Mouse (Mus musculus): ENCODE results near the gene Crp. TPM values are rescaled to one million over a fixed set of nuclear protein-coding genes. Genes with fewer than 3 reads are reported as not detected.

The Crp gene
- polyA plus RNA-seq, 1 experiment = not detected

- H3K27me3 ChIP-seq (ENCODE audit: control insufficient read depth, insufficient read depth, insufficient read length) = no peaks in the 10 kb centered on the region
- TF ChIP-seq MYOG (IDR thresholded peaks at IDR 0.05; ENCODE audit: control insufficient read depth, extremely low read depth, insufficient read length) (no peak), MYOD1 (IDR thresholded peaks at IDR 0.05; ENCODE audit: control insufficient read depth, insufficient read length, low read depth) (no peak), MAX (IDR thresholded peaks at IDR 0.05) (no peak), USF1 (IDR thresholded peaks at IDR 0.05; ENCODE audit: low read depth) (no peak), CTCF (IDR thresholded peaks at IDR 0.05; ENCODE audit: control insufficient read depth, insufficient read depth, insufficient read length) (no peak), FOSL1 (IDR thresholded peaks at IDR 0.05; ENCODE audit: insufficient read depth, low read length, poor library complexity, severe bottlenecking) (no peak), CEBPB (IDR thresholded peaks at IDR 0.05; ENCODE audit: low read depth) (no peak)
- H3K36me3 ChIP-seq (ENCODE audit: control insufficient read depth, insufficient read depth) = no peaks in the 10 kb centered on the region
- no peaks in the 10 kb centered on the region for H3K79me2 ChIP-seq (ENCODE audit: control insufficient read depth, insufficient read depth)
- H3K79me3 ChIP-seq (ENCODE audit: low read depth) = no peaks in the 10 kb centered on the region
- no peak overlapping the region for H3ac ChIP-seq (ENCODE audit: control insufficient read depth, insufficient read length, low read depth)
- H3K4me3 ChIP-seq (ENCODE audit: insufficient read depth, poor library complexity, severe bottlenecking) = no peak overlapping the region
These were observed 88.0 kb downstream of the Crp start for GRCm38 (mm10) chr1:172785886-172786285.

GRCm38 (mm10) chr1:172828975-172829374 is 131.1 kb downstream of the Crp start:
- H3K4me3 ChIP-seq (ENCODE audit: insufficient read depth, poor library complexity, severe bottlenecking) = no peak overlapping the region
- no peaks in the 10 kb centered on the region for H3K79me3 ChIP-seq (ENCODE audit: low read depth)
- H3K27me3 ChIP-seq (ENCODE audit: control insufficient read depth, insufficient read depth, insufficient read length) = no peaks in the 10 kb centered on the region
- H3K36me3 ChIP-seq (ENCODE audit: control insufficient read depth, insufficient read depth) = no peaks in the 10 kb centered on the region
- no peak overlapping the region for H3ac ChIP-seq (ENCODE audit: control insufficient read depth, insufficient read length, low read depth)
- no peaks in the 10 kb centered on the region for H3K79me2 ChIP-seq (ENCODE audit: control insufficient read depth, insufficient read depth)
- TF ChIP-seq MAX (IDR thresholded peaks at IDR 0.05) (no peak), USF1 (IDR thresholded peaks at IDR 0.05; ENCODE audit: low read depth) (no peak), FOSL1 (IDR thresholded peaks at IDR 0.05; ENCODE audit: insufficient read depth, low read length, poor library complexity, severe bottlenecking) (no peak), MYOG (IDR thresholded peaks at IDR 0.05; ENCODE audit: control insufficient read depth, extremely low read depth, insufficient read length) (no peak), CEBPB (IDR thresholded peaks at IDR 0.05; ENCODE audit: low read depth) (no peak), MYOD1 (IDR thresholded peaks at IDR 0.05; ENCODE audit: control insufficient read depth, insufficient read length, low read depth) (no peak), CTCF (IDR thresholded peaks at IDR 0.05; ENCODE audit: control insufficient read depth, insufficient read depth, insufficient read length) (no peak)

- no peaks in the 10 kb centered on the region for H3K36me3 ChIP-seq (ENCODE audit: control insufficient read depth, insufficient read depth)
- no peak for TF ChIP-seq MYOD1 (IDR thresholded peaks at IDR 0.05; ENCODE audit: control insufficient read depth, insufficient read length, low read depth)
- no peaks in the 10 kb centered on the region for H3K79me3 ChIP-seq (ENCODE audit: low read depth)
- H3K27me3 ChIP-seq (ENCODE audit: control insufficient read depth, insufficient read depth, insufficient read length) = no peaks in the 10 kb centered on the region
- no peaks in the 10 kb centered on the region for H3K79me2 ChIP-seq (ENCODE audit: control insufficient read depth, insufficient read depth)
- no peak overlapping the region for H3K4me3 ChIP-seq (ENCODE audit: insufficient read depth, poor library complexity, severe bottlenecking)
- no peak overlapping the region for H3ac ChIP-seq (ENCODE audit: control insufficient read depth, insufficient read length, low read depth)
These were observed 149.3 kb downstream of the Crp start for GRCm38 (mm10) chr1:172847044-172847761.

- Histone ChIP-seq H3K27me3 (ENCODE audit: control insufficient read depth, insufficient read depth, insufficient read length) (no peaks in the 10 kb centered on the region), H3K79me2 (ENCODE audit: control insufficient read depth, insufficient read depth) (no peaks in the 10 kb centered on the region), H3K4me3 (ENCODE audit: insufficient read depth, poor library complexity, severe bottlenecking) (no peak overlapping the region), H3K79me3 (ENCODE audit: low read depth) (no peaks in the 10 kb centered on the region), H3K36me3 (ENCODE audit: control insufficient read depth, insufficient read depth) (no peaks in the 10 kb centered on the region), H3ac (ENCODE audit: control insufficient read depth, insufficient read length, low read depth) (no peak overlapping the region)
- TF ChIP-seq MYOD1 (IDR thresholded peaks at IDR 0.05; ENCODE audit: control insufficient read depth, insufficient read length, low read depth) (no peak), MYOG (IDR thresholded peaks at IDR 0.05; ENCODE audit: control insufficient read depth, extremely low read depth, insufficient read length) (no peak), USF1 (IDR thresholded peaks at IDR 0.05; ENCODE audit: low read depth) (no peak), FOSL1 (IDR thresholded peaks at IDR 0.05; ENCODE audit: insufficient read depth, low read length, poor library complexity, severe bottlenecking) (no peak), MAX (IDR thresholded peaks at IDR 0.05) (no peak), CTCF (IDR thresholded peaks at IDR 0.05; ENCODE audit: control insufficient read depth, insufficient read depth, insufficient read length) (no peak), CEBPB (IDR thresholded peaks at IDR 0.05; ENCODE audit: low read depth) (no peak)
These were observed 150.3 kb downstream of the Crp start for GRCm38 (mm10) chr1:172848171-172848570.

GRCm38 (mm10) chr1:172875265-172875664 is 177.4 kb downstream of the Crp start:
- Histone ChIP-seq H3K79me3 (ENCODE audit: low read depth) (no peaks in the 10 kb centered on the region), H3ac (ENCODE audit: control insufficient read depth, insufficient read length, low read depth) (no peak overlapping the region), H3K79me2 (ENCODE audit: control insufficient read depth, insufficient read depth) (no peaks in the 10 kb centered on the region), H3K36me3 (ENCODE audit: control insufficient read depth, insufficient read depth) (no peaks in the 10 kb centered on the region), H3K27me3 (ENCODE audit: control insufficient read depth, insufficient read depth, insufficient read length) (no peaks in the 10 kb centered on the region), H3K4me3 (ENCODE audit: insufficient read depth, poor library complexity, severe bottlenecking) (no peak overlapping the region)
- TF ChIP-seq MYOG (IDR thresholded peaks at IDR 0.05; ENCODE audit: control insufficient read depth, extremely low read depth, insufficient read length) (no peak), CEBPB (IDR thresholded peaks at IDR 0.05; ENCODE audit: low read depth) (no peak), MAX (IDR thresholded peaks at IDR 0.05) (no peak), MYOD1 (IDR thresholded peaks at IDR 0.05; ENCODE audit: control insufficient read depth, insufficient read length, low read depth) (no peak), CTCF (IDR thresholded peaks at IDR 0.05; ENCODE audit: control insufficient read depth, insufficient read depth, insufficient read length) (no peak), FOSL1 (IDR thresholded peaks at IDR 0.05; ENCODE audit: insufficient read depth, low read length, poor library complexity, severe bottlenecking) (no peak)

- no peak overlapping the region for H3K4me3 ChIP-seq (ENCODE audit: insufficient read depth, poor library complexity, severe bottlenecking)
These were observed 178.8 kb downstream of the Crp start for GRCm38 (mm10) chr1:172876675-172877074.

More at GRCm38 (mm10) chr1:172876675-172877074, 178.8 kb downstream of the Crp start:
- TF ChIP-seq USF1 (IDR thresholded peaks at IDR 0.05; ENCODE audit: low read depth) (no peak), CEBPB (IDR thresholded peaks at IDR 0.05; ENCODE audit: low read depth) (no peak), CTCF (IDR thresholded peaks at IDR 0.05; ENCODE audit: control insufficient read depth, insufficient read depth, insufficient read length) (no peak), FOSL1 (IDR thresholded peaks at IDR 0.05; ENCODE audit: insufficient read depth, low read length, poor library complexity, severe bottlenecking) (no peak)
- Histone ChIP-seq H3K27me3 (ENCODE audit: control insufficient read depth, insufficient read depth, insufficient read length) (no peaks in the 10 kb centered on the region), H3K79me3 (ENCODE audit: low read depth) (no peaks in the 10 kb centered on the region), H3ac (ENCODE audit: control insufficient read depth, insufficient read length, low read depth) (no peak overlapping the region), H3K79me2 (ENCODE audit: control insufficient read depth, insufficient read depth) (no peaks in the 10 kb centered on the region), H3K36me3 (ENCODE audit: control insufficient read depth, insufficient read depth) (no peaks in the 10 kb centered on the region)

Other genes starting within 250 kb of the Crp start
- gene Slamf9, start 222.7 kb upstream of the Crp start, polyA plus RNA-seq (2012; fragmentation: generic; extraction: Trizol) = 0.19 TPM
- gene Igsf9, start 216.3 kb upstream of the Crp start, polyA plus RNA-seq (2012; fragmentation: generic; extraction: Trizol) = 4.1 TPM
- gene Tagln2, start 198.0 kb upstream of the Crp start, polyA plus RNA-seq (2012; fragmentation: generic; extraction: Trizol) = 771 TPM
- gene Cfap45, start 177.3 kb upstream of the Crp start, polyA plus RNA-seq (2012; fragmentation: generic; extraction: Trizol) = not detected
- gene Vsig8, start 142.1 kb upstream of the Crp start, polyA plus RNA-seq (2012; fragmentation: generic; extraction: Trizol) = not detected
- not detected for gene Slamf8, start 107.5 kb upstream of the Crp start, polyA plus RNA-seq (2012; fragmentation: generic; extraction: Trizol)
- gene Fcrl6, start 95.5 kb upstream of the Crp start, polyA plus RNA-seq (2012; fragmentation: generic; extraction: Trizol) = not detected
- gene Dusp23, start 65.1 kb upstream of the Crp start, polyA plus RNA-seq (2012; fragmentation: generic; extraction: Trizol) = 0.89 TPM
- not detected for gene Apcs, start 197.0 kb downstream of the Crp start, polyA plus RNA-seq (2012; fragmentation: generic; extraction: Trizol)